Mouse (Mus musculus): Measurements from ENCODE around the gene Nrxn3.

Nrxn3 gene

DNA sequence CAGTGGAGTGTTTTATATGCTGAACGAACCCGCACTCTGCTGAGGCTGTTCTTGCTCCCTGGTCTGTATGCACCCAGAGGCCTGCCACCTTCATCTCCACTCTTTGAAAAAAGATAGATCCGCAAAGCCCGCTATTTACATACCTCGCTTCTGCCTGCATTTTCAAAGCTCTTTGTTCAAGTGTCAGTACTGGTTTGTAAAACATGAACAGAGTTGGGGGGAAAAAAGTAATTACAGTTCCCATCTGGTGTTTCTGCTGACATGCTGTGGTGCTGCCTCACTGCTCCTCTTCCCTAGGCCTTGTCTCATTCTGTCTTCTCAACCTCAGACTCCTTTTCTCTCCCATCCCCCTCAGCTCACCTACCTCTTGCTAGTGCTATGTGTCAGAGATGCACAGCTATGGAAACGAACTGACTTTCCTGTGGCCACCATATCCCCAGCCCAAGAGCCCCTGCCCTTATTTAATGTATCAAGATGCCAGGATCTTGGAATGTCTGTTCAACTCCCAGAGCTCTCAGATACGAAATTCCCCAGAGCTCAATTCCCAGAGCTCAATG is 387.2 kb downstream of the Nrxn3 start:
- in situ Hi-C loops (cut with MboI; ENCODE audit: low pct_unique_long_range_greater_than_20kb in 1 of 2, low sequenced_read_pairs in 2 of 2, unreplicated experiment in 1 of 2): no loop called here

GRCm38 (mm10) chr12:89128602-89129001 is 405.9 kb downstream of the Nrxn3 start:
- in situ Hi-C loops (cut with MboI; ENCODE audit: low pct_unique_long_range_greater_than_20kb in 1 of 2, low sequenced_read_pairs in 2 of 2, unreplicated experiment in 1 of 2): no loop called here

DNA sequence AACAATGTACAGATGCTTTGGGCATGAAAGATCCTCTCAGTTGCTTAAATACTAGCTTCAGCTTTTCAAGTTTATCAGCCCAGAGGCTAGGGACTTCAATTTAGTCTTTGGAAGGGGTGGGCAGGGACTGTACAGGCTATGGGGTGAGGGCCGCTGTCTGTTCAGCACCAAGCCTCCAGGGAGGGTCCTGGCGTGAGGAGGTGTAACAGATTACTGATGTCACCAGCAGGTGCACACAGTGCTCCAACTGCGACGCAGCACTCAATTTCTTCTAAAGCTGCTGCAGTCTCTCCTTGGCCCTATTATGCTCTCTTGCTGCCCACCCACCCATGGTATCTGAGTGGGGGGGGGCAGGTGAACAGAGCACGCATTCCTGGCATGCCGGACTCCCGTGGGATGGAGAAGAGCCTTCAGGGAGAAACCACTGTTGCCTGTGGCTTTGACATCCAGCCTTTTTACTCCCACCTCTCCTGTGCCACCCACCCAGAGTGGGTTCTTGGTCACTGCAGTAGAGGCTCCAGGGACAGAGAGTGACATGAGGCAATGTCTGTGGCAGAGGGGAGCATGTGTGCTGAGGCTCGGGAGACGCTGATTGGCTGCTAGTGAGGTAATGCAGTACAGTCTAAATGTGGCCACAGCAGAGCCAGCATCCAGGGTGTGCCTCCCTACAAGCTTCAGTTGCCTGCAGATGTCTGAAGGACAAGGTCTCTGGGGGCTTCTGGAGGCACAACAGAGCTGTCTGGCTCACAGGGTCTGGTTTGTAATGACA is 406.6 kb downstream of the Nrxn3 start:
- in situ Hi-C loops (cut with MboI; ENCODE audit: low pct_unique_long_range_greater_than_20kb in 1 of 2, low sequenced_read_pairs in 2 of 2, unreplicated experiment in 1 of 2): no loop called here

GRCm38 (mm10) chr12:89134333-89134732 is 411.7 kb downstream of the Nrxn3 start:
- in situ Hi-C loops (cut with MboI; ENCODE audit: low pct_unique_long_range_greater_than_20kb in 1 of 2, low sequenced_read_pairs in 2 of 2, unreplicated experiment in 1 of 2): no loop called here

DNA sequence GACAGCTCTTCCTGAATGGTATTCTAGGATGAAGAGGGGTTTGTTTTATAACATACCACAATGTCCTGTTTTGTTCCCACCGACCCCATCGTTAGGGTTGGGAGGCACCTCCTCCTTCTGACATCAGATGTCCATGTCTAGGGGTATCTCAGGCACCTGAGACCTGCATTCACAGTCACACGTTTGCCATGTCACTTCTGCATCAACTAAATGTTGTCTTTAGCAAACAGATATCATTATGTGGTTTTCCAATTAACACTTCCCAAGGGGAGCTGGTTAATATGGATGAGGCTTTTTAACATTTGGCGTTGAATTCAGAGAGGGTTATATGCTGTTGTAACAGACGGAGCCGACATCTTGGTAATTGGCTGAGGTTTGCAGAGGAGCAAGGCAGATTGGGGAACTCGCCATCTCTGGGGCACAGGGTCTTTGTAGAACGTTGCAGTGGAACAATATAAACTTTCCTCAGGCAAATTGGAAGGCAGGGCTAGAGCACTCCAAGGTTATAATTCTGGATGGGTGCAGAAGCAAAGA is 412.2 kb downstream of the Nrxn3 start:
- in situ Hi-C loops (cut with MboI; ENCODE audit: low pct_unique_long_range_greater_than_20kb in 1 of 2, low sequenced_read_pairs in 2 of 2, unreplicated experiment in 1 of 2): no loop called here

DNA sequence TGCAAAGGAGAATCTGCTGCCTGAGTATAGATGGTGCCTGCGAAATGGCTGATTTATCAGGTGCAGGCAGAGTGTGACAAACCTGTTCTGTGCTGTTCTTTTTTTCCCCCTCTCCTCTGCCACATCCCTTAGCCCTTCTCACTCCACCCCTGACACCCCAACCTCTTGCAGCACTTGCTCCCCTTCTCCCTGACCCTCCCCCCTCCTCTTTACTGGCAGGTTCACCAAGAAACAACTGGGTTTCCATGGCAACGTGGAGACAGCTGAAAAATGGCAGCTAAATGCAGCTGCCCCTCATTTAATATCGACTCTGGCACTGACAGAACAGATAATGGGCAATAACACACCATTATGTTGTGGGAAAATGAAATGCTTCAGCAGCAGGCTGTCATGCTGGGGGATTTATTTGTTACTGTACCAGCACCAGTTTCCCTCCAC is 426.3 kb downstream of the Nrxn3 start:
- in situ Hi-C loops (cut with MboI; ENCODE audit: low pct_unique_long_range_greater_than_20kb in 1 of 2, low sequenced_read_pairs in 2 of 2, unreplicated experiment in 1 of 2): no loop called here

- in situ Hi-C loops (cut with MboI; ENCODE audit: low pct_unique_long_range_greater_than_20kb in 1 of 2, low sequenced_read_pairs in 2 of 2, unreplicated experiment in 1 of 2): no loop called here
Measured at GRCm38 (mm10) chr12:89149455-89149854, 426.8 kb downstream of the Nrxn3 start.

GRCm38 (mm10) chr12:89156086-89156757 is 433.5 kb downstream of the Nrxn3 start:
- in situ Hi-C loops (cut with MboI; ENCODE audit: low pct_unique_long_range_greater_than_20kb in 1 of 2, low sequenced_read_pairs in 2 of 2, unreplicated experiment in 1 of 2): no loop called here

DNA sequence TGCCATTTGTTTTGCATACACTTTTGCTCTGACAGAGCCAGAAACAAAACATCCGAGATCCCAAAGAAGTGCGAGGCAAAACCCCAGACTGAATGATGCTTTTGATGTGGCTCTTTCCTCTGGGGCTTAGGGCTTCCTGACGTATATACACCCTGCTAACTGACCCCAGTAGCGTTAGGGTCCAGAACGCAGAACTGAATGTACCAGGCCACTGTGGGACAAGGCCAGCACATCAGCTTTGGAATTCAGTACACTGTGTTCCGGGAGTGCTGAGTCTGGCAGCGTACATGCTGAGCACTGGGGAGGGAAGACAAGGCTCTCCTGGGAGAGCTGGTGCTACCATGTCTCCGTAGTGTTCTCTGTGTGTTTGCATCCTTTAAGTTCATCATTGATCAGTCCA is 436.7 kb downstream of the Nrxn3 start:
- in situ Hi-C loops (cut with MboI; ENCODE audit: low pct_unique_long_range_greater_than_20kb in 1 of 2, low sequenced_read_pairs in 2 of 2, unreplicated experiment in 1 of 2): no loop called here

DNA sequence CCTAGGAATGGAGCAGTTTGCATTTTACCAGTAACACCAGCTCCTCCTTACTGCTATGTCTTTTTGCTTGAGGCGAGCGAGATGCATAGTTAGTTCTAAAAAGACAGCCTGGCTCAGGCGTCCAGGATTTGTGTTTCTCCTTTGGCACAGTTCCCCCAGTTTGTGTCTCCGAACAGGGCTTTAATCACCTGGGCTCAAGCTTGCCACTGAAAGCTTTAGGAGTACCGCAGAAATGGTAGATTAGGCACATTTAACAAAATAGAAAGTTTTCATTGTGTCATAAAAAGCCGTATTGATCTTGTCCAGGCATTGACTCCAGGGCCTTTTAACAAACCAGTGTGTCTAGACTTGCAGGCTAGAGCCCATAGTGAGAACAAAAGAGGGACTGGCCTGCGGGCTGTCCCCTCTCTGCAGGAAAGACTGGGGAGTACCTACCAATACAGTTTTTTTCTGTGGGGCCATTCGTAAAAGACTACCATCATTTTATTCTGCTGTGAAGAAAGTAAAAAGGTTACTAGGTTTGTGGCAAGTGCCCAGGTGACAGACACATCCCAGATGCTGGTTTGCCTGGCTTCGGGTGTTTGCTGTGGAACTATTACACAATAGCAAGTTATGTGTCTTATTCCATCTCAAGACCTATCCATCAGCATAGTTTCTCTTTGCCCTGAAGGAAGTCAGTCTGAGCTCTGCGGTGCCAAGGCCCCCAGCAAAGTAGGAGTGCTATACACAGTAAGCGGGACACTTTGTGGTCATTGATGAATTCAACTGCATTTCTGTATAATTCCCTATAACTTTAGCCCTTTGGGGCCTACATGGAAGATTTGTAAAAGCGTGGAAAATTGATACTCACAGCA is 451.9 kb downstream of the Nrxn3 start:
- in situ Hi-C loops (cut with MboI; ENCODE audit: low pct_unique_long_range_greater_than_20kb in 1 of 2, low sequenced_read_pairs in 2 of 2, unreplicated experiment in 1 of 2): no loop called here

DNA sequence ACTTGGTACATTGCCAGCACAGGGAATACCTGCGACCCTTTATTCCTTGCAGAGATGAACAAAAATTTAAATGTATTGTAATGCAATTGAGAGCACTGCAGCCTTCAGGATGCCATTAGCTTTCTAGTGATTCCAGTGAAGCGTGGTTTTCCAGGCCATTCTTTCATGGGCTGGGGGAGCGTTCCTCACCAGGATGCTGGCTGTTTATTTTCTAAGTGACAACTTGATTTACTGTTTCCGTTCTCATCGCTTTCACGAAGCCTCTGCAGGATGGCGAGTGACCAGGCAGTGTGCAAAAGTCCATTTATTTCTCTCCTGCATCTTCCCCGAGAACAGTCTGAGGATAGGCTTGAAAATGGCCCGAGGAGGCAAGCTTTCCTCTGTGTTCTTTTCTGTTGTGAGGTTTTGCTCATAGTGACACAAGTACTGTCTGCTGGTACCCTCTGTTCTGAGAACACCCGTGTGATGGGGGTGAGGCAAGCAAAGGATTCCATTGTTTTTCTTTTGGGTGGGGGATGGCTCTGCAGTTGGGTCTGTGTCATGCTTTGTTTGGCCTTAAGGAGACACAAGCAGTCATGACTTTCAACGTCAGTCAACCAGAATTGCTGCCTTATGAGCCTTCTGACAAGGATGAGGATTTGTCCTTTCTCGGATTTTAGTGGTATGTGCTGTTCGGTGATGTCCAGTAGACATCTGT is 457.4 kb downstream of the Nrxn3 start:
- in situ Hi-C loops (cut with MboI; ENCODE audit: low pct_unique_long_range_greater_than_20kb in 1 of 2, low sequenced_read_pairs in 2 of 2, unreplicated experiment in 1 of 2): no loop called here

GRCm38 (mm10) chr12:89181157-89181561 is 458.5 kb downstream of the Nrxn3 start:
- in situ Hi-C loops (cut with MboI; ENCODE audit: low pct_unique_long_range_greater_than_20kb in 1 of 2, low sequenced_read_pairs in 2 of 2, unreplicated experiment in 1 of 2): no loop called here

GRCm38 (mm10) chr12:89198764-89199525 is 476.3 kb downstream of the Nrxn3 start:
- in situ Hi-C loops (cut with MboI; ENCODE audit: low pct_unique_long_range_greater_than_20kb in 1 of 2, low sequenced_read_pairs in 2 of 2, unreplicated experiment in 1 of 2): no loop called here

- in situ Hi-C loops (cut with MboI; ENCODE audit: low pct_unique_long_range_greater_than_20kb in 1 of 2, low sequenced_read_pairs in 2 of 2, unreplicated experiment in 1 of 2): no loop called here
Measured at GRCm38 (mm10) chr12:89211608-89212007, 488.9 kb downstream of the Nrxn3 start.

- in situ Hi-C loops (cut with MboI; ENCODE audit: low pct_unique_long_range_greater_than_20kb in 1 of 2, low sequenced_read_pairs in 2 of 2, unreplicated experiment in 1 of 2): no loop called here
Measured at GRCm38 (mm10) chr12:89239826-89240225, 517.1 kb downstream of the Nrxn3 start.

- in situ Hi-C loops (cut with MboI; ENCODE audit: low pct_unique_long_range_greater_than_20kb in 1 of 2, low sequenced_read_pairs in 2 of 2, unreplicated experiment in 1 of 2): no loop called here
Measured at GRCm38 (mm10) chr12:89241554-89241953, 518.9 kb downstream of the Nrxn3 start.

DNA sequence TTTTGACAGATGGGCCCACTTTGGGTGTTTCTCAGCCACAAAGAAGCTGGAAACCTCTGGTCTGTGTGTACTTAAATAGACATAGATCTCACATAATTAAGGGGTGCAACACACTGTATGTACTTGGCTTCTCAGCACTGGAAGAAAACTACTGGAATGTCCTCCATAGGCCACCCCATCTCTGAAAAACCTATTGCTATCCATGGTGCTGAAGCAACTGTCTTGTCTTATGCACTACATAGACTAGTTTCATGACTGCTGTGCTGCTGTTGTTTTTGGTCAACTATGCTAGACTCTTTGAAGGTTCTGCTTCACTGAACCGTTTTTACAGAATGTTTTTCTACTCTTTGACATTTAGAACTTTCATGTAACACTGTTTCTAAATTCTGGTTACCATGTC is 519.8 kb downstream of the Nrxn3 start:
- in situ Hi-C loops (cut with MboI; ENCODE audit: low pct_unique_long_range_greater_than_20kb in 1 of 2, low sequenced_read_pairs in 2 of 2, unreplicated experiment in 1 of 2): no loop called here
